Mouse (Mus musculus) testis, adult 2 months (tissue): ENCODE data around the gene Rasl10b.

Experiments
- CTCF ChIP-seq: fragments of 200-500 bp; IDR thresholded peaks from 2 replicates; pipeline ENCODE4 v1.5.1; 2012; ENCODE audit warnings: low read depth, mild to moderate bottlenecking, inconsistent platforms, low read length, moderate library complexity; ENCODE audit not compliant: control insufficient read depth, insufficient read depth, insufficient replicate concordance
- POLR2A ChIP-seq: fragments of 200-500 bp; IDR thresholded peaks from 2 replicates; pipeline ENCODE4 v1.6.1; 2012; ENCODE audit warnings: low read depth, mild to moderate bottlenecking, inconsistent platforms, low read length, moderate library complexity; ENCODE audit not compliant: control insufficient read depth

- TF ChIP-seq CTCF = peak; percentile 30; the same call in 1 of the 2 replicates
- no peak for TF ChIP-seq POLR2A
These were observed 11.4 kb downstream of the Rasl10b start for GRCm38 (mm10) chr11:83420338-83420737.
